Mouse (Mus musculus) CH12.LX (cell line): Measurements from ENCODE around the gene Gstt1. TPM values are rescaled to one million over a fixed set of nuclear protein-coding genes. Genes with fewer than 3 reads are reported as not detected.

Source experiments
- DNase-seq: peaks from one replicate; pipeline ENCODE4 v3.0.0-alpha.2; 2013; ENCODE audit errors: extremely low read depth
- H3K27ac ChIP-seq: 2 replicates; pipeline ENCODE4 v1.5.1; 2012; ENCODE audit warnings: low read depth, mild to moderate bottlenecking, control low read depth, moderate library complexity; ENCODE audit not compliant: insufficient read depth
- H3K27me3 ChIP-seq: replicated peaks from 2 replicates; pipeline ENCODE3; 2012; ENCODE audit warnings: inconsistent platforms
- H3K36me3 ChIP-seq, 2 experiments: replicated peaks in 1 of 2; 2 replicates each; pipeline versions ENCODE3 to v1.6.1; 2012; ENCODE audit warnings: inconsistent platforms in 1 of 2, low read length in 1 of 2, mild to moderate bottlenecking in 1 of 2, mixed read lengths in 1 of 2, moderate library complexity in 1 of 2; ENCODE audit not compliant: control insufficient read depth in 1 of 2, insufficient read depth in 1 of 2
- H3K4me1 ChIP-seq, 2 experiments: 2 replicates each; pipeline ENCODE4 v1.6.1; 2012; ENCODE audit warnings: inconsistent platforms in 1 of 2, moderate library complexity in 1 of 2; ENCODE audit not compliant: insufficient read depth in 2 of 2, control insufficient read depth in 1 of 2
- H3K4me2 ChIP-seq: 2 replicates; pipeline ENCODE4 v1.6.1; 2012; ENCODE audit warnings: low read depth, mild to moderate bottlenecking, control low read depth; ENCODE audit not compliant: poor library complexity, insufficient read depth, severe bottlenecking
- H3K4me3 ChIP-seq, 3 experiments: fragments of 150-350 bp in 1 of 3; sonication (generic) in 1 of 3; replicated peaks in 1 of 3; 2 replicates each; pipeline versions ENCODE3 to v1.5.1; 2011 to 2012; ENCODE audit warnings: low read depth in 2 of 3, low read length in 2 of 3, mild to moderate bottlenecking in 2 of 3, moderate library complexity in 2 of 3, control low read depth in 1 of 3, improper control_type of control experiment in 1 of 3, inconsistent platforms in 1 of 3, mixed read lengths in 1 of 3; ENCODE audit not compliant: poor library complexity in 1 of 3
- H3K79me2 ChIP-seq: replicated peaks from 2 replicates; pipeline ENCODE4 v1.6.1; 2012; ENCODE audit warnings: mild to moderate bottlenecking, moderate library complexity; ENCODE audit not compliant: control insufficient read depth, poor library complexity, insufficient read depth, severe bottlenecking; ENCODE audit errors: extremely low read depth
- H3K9ac ChIP-seq: 2 replicates; pipeline ENCODE4 v1.6.1; 2012; ENCODE audit warnings: low read depth, mild to moderate bottlenecking, control low read depth, moderate library complexity; ENCODE audit not compliant: insufficient read depth
- H3K9me3 ChIP-seq: replicated peaks from 2 replicates; pipeline ENCODE3; 2012; ENCODE audit warnings: low read length, inconsistent platforms, mixed read lengths
- BHLHE40 ChIP-seq: IDR thresholded peaks from 2 replicates; pipeline ENCODE4 v1.6.1; 2011; ENCODE audit warnings: mild to moderate bottlenecking, low read depth, low read length, improper control_type of control experiment
- CHD1 ChIP-seq: IDR thresholded peaks from 2 replicates; pipeline ENCODE4 v1.6.1; 2012; ENCODE audit warnings: low read depth, low read length, improper control_type of control experiment, inconsistent platforms
- ELF1 ChIP-seq: IDR thresholded peaks from 2 replicates; pipeline ENCODE4 v1.6.1; 2014; ENCODE audit warnings: low read depth, mild to moderate bottlenecking, inconsistent platforms, low read length, improper control_type of control experiment
- EP300 ChIP-seq: IDR thresholded peaks from 2 replicates; pipeline ENCODE4 v1.6.1; 2011; ENCODE audit warnings: low read length, improper control_type of control experiment
- ETS1 ChIP-seq: conservative IDR thresholded peaks from 2 replicates; pipeline ENCODE4 v1.6.1; 2012; ENCODE audit warnings: low read depth, mild to moderate bottlenecking, inconsistent platforms, low read length, improper control_type of control experiment, moderate library complexity
- HCFC1 ChIP-seq: IDR thresholded peaks from 2 replicates; pipeline ENCODE4 v1.6.1; 2012; ENCODE audit warnings: low read depth, mild to moderate bottlenecking, inconsistent platforms, low read length, improper control_type of control experiment
- IRF4 ChIP-seq: IDR thresholded peaks from 2 replicates; pipeline ENCODE4 v1.6.1; 2014; ENCODE audit warnings: low read depth, mild to moderate bottlenecking, inconsistent platforms, low read length, improper control_type of control experiment
- JUN ChIP-seq: IDR thresholded peaks from 2 replicates; pipeline ENCODE4 v1.6.1; 2011; ENCODE audit warnings: low read depth, mild to moderate bottlenecking, low read length, improper control_type of control experiment, moderate library complexity; ENCODE audit not compliant: insufficient read depth
- JUND ChIP-seq: conservative IDR thresholded peaks from 2 replicates; pipeline ENCODE4 v1.6.1; 2011; ENCODE audit warnings: low read depth, low read length, improper control_type of control experiment
- KAT2A ChIP-seq: IDR thresholded peaks from 2 replicates; pipeline ENCODE4 v1.6.1; 2012; ENCODE audit warnings: low read length, improper control_type of control experiment, inconsistent platforms; ENCODE audit not compliant: insufficient replicate concordance
- MAX ChIP-seq: IDR thresholded peaks from 2 replicates; pipeline ENCODE4 v1.6.1; 2011; ENCODE audit warnings: low read length, improper control_type of control experiment
- MAZ ChIP-seq: IDR thresholded peaks from 2 replicates; pipeline ENCODE4 v1.6.1; 2012; ENCODE audit warnings: low read depth, mild to moderate bottlenecking, inconsistent platforms, low read length, improper control_type of control experiment, moderate library complexity
- MEF2A ChIP-seq: IDR thresholded peaks from 2 replicates; pipeline ENCODE4 v1.6.1; 2014; ENCODE audit warnings: low read depth, mild to moderate bottlenecking, inconsistent platforms, low read length, improper control_type of control experiment, borderline replicate concordance
- MXI1 ChIP-seq: IDR thresholded peaks from 2 replicates; pipeline ENCODE4 v1.6.1; 2011; ENCODE audit warnings: mild to moderate bottlenecking, low read depth, low read length, improper control_type of control experiment
- MYC ChIP-seq: IDR thresholded peaks from 2 replicates; pipeline ENCODE4 v1.6.1; 2011; ENCODE audit warnings: low read depth, mild to moderate bottlenecking, improper control_type of control experiment, low read length
- NELFE ChIP-seq: IDR thresholded peaks from 2 replicates; pipeline ENCODE4 v1.6.1; 2011; ENCODE audit warnings: low read depth, low read length, improper control_type of control experiment
- NRF1 ChIP-seq: IDR thresholded peaks from 2 replicates; pipeline ENCODE4 v1.6.1; 2014; ENCODE audit warnings: low read depth, mild to moderate bottlenecking, inconsistent platforms, low read length, improper control_type of control experiment, moderate library complexity
- POLR2A ChIP-seq: IDR thresholded peaks from 2 replicates; pipeline ENCODE4 v1.6.1; 2011; ENCODE audit warnings: low read depth, mild to moderate bottlenecking, improper control_type of control experiment, low read length
- RAD21 ChIP-seq: IDR thresholded peaks from 2 replicates; pipeline ENCODE4 v1.6.1; 2011; ENCODE audit warnings: low read depth, mild to moderate bottlenecking, low read length, improper control_type of control experiment, moderate library complexity
- SIN3A ChIP-seq: IDR thresholded peaks from 2 replicates; pipeline ENCODE4 v1.6.1; 2012; ENCODE audit warnings: low read length, improper control_type of control experiment, inconsistent platforms
- SMC3 ChIP-seq: IDR thresholded peaks from 2 replicates; pipeline ENCODE4 v1.6.1; 2011; ENCODE audit warnings: low read depth, low read length, improper control_type of control experiment
- TBP ChIP-seq: conservative IDR thresholded peaks from 2 replicates; pipeline ENCODE4 v1.6.1; 2011; ENCODE audit warnings: low read depth, low read length, improper control_type of control experiment
- TCF12 ChIP-seq: IDR thresholded peaks from 2 replicates; pipeline ENCODE4 v1.6.1; 2014; ENCODE audit warnings: low read depth, mild to moderate bottlenecking, inconsistent platforms, low read length, improper control_type of control experiment
- UBTF ChIP-seq: IDR thresholded peaks from 2 replicates; pipeline ENCODE4 v1.6.1; 2012; ENCODE audit warnings: low read depth, mild to moderate bottlenecking, inconsistent platforms, low read length, improper control_type of control experiment, moderate library complexity
- ZC3H11A ChIP-seq: IDR thresholded peaks from 2 replicates; pipeline ENCODE4 v1.6.1; 2012; ENCODE audit warnings: low read depth, mild to moderate bottlenecking, inconsistent platforms, low read length, improper control_type of control experiment
- ZNF384 ChIP-seq: IDR thresholded peaks from 2 replicates; pipeline ENCODE4 v1.6.1; 2012; ENCODE audit warnings: low read depth, low read length, improper control_type of control experiment, inconsistent platforms
- dilution Hi-C: fragments of 300-500 bp; cut with MboI; formaldehyde crosslinking; loops from 2 replicates; pipeline ENCODE4 v1.14.3; 2020; ENCODE audit warnings: low sequenced_read_pairs; ENCODE audit not compliant: extremely low pct_unique_long_range_greater_than_20kb, extremely low pct_ligation_motif_present
- in situ Hi-C: fragments of 300-500 bp; cut with MboI; formaldehyde crosslinking; loops from 3 replicates; pipeline ENCODE4 v1.14.3; 2019; ENCODE audit warnings: low sequenced_read_pairs, low pct_ligation_motif_present, low pct_unique_long_range_greater_than_20kb, mixed read lengths
- polyA plus RNA-seq: library from polyadenylated mRNA; unstranded; fragments of >175 nt; gene quantifications from 2 replicates; pipeline ENCODE4 v1.2.1, GENCODE M21; 2012; ENCODE audit warnings: low read depth; ENCODE audit not compliant: insufficient read length
- total RNA-seq, 2 experiments: library from RNA; depleted of rRNA; stranded (reverse); fragments of 300-350 nt in 1 of 2; fragments of >200 nt in 1 of 2; gene quantifications; 2 replicates each; pipeline ENCODE4 v1.2.3; 2012 to 2014

The Gstt1 gene
- total and polyA plus RNA-seq, 3 experiments, result 2.9 to 50.9 (median 4.5) TPM

DNA sequence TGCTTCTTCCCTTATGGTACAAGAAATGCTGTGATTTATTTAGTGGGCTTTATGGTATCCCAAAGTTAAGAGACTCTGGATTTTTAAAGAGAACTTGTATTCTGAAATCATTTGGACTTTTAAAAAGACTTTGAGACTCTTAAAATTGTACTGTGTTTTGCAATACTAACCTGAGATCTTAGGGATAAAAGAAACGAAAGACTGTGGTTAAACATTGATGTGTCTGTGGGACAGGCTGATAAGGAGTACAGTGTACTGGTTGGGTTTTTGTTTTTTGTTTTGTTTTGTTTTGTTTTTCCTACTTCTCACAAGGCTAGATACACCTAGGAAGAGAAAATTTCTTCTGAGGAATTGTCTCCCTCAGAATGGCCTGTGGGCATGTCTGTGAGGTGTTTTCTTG lies 12.9 kb downstream of the Gstt1 start:
- in situ Hi-C loops (no loop called here), dilution Hi-C loops (no loop called here)
- no peak for DNase-seq

DNA sequence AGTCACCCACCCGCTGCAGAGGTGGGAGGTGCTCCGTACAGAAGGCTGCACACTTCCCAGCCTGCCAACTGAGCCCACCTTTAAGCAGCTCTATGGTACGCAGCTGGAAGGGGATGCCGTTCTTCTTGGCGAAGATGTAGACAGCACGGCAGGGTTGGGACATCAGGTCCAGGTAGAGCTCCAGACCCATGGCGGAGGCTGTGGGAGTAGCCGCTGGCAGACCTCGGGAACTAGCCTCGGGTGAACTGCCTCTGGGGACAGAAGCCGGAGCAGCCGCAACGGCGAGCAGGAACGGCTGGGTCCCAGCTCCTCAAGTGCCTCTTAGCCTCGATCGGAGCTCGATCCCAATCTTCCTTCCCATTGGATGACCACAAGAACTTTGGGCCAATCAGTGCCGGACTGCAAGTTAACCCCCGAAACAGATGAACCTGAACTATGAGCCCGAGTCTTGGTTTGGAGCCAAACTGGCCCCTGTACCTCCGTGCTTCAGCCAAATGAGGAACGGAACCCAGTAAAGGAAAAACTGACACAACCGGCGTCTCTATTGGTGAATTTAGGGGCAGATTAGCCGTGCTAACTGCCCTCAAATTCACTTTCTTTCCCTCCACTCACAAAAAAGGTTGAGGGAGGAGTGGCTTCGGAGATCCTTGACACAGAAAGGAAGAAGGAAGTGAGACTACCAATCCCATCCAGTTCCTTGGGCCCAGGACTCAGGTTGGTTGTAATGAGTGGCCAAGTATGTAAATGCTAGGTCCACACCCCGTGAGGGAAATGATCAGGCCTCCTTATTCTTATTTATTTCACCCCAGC lies 17.4 kb downstream of the Gstt1 start, which contains the start of the genes Gm20441 and Gstt3:
Gm20441 (minus strand) TSS at position 186 of the 810 bp plus-strand sequence.
Gstt3 (minus strand) TSS at position 646 of the 810 bp plus-strand sequence.
- peak within 1 kb of the TSS; percentile 44 for H3K9ac ChIP-seq
- peak; percentile 77 for TF ChIP-seq POLR2A
- TF ChIP-seq SMC3, result no peak
- TF ChIP-seq ELF1, result peak; percentile 90
- peak; percentile 81 for TF ChIP-seq EP300
- peak; percentile 74; the same call in 1 of the 2 replicates for TF ChIP-seq MYC
- no peak for TF ChIP-seq ZC3H11A
- TF ChIP-seq TBP, result peak; percentile 68; the same call in 1 of the 2 replicates
- peak; percentile 41; the same call in 1 of the 2 replicates for TF ChIP-seq UBTF
- no peak for TF ChIP-seq MAZ
- TF ChIP-seq TCF12, result no peak
- TF ChIP-seq MEF2A, result peak; percentile 87
- peak; percentile 82 for TF ChIP-seq IRF4
- TF ChIP-seq RAD21, result no peak
- TF ChIP-seq JUND, result peak; percentile 90
- TF ChIP-seq BHLHE40, result peak; percentile 70
- peak; percentile 77 for TF ChIP-seq MAX
- peak; percentile 56; the same call in 1 of the 2 replicates for TF ChIP-seq ZNF384
- 0 out of 2 replicates have a peak, but pooled peaks have one; percentile 49 for TF ChIP-seq NELFE
- 0 out of 2 replicates have a peak, but pooled peaks have one; percentile 36 for TF ChIP-seq KAT2A
- peak; percentile 86 for TF ChIP-seq MXI1
- TF ChIP-seq NRF1, result no peak
- TF ChIP-seq ETS1, result peak; percentile 70
- TF ChIP-seq CHD1, result peak; percentile 72
- peak; percentile 64; the same call in 1 of the 2 replicates for TF ChIP-seq SIN3A
- TF ChIP-seq JUN, result peak; percentile 94
- peak; percentile 60 for TF ChIP-seq HCFC1
- no peaks in the 10 kb centered on the region for H3K9me3 ChIP-seq
- H3K4me1 ChIP-seq, result peaks cover 6 to 32% of the 10 kb centered on the region in 2 experiments
- DNase-seq, result peak; percentile 92
- H3K4me3 ChIP-seq, result peak within 1 kb of the TSS; percentile 74 to 92 (median 80)
- peak within 1 kb of the TSS; percentile 94 for H3K4me2 ChIP-seq
- peaks cover 3% of the 10 kb centered on the region; the same call in 1 of the 2 replicates for H3K79me2 ChIP-seq
- H3K27ac ChIP-seq, result peak within 1 kb of the TSS; percentile 72
- peaks cover 5 to 20% of the 10 kb centered on the region in 2 experiments for H3K36me3 ChIP-seq
- in situ Hi-C loops (loop anchor here (5.0 kb wide), 1 partner anchor 46 kb away; no protein-coding TSS in a partner anchor), dilution Hi-C loops (no loop called here)
- no peaks in the 10 kb centered on the region for H3K27me3 ChIP-seq

More for the DNA sequence above, 12.9 kb downstream of the Gstt1 start:
- Histone ChIP-seq H3K9ac (no peak overlapping the region), H3K4me2 (no peak overlapping the region), H3K27me3 (no peaks in the 10 kb centered on the region), H3K9me3 (no peaks in the 10 kb centered on the region), H3K4me1 (peaks cover 14 to 45% of the 10 kb centered on the region in 2 experiments), H3K79me2 (0 out of 2 replicates have a peak, but pooled peaks cover 3% of the 10 kb centered on the region), H3K4me3 (no peak overlapping the region), H3K27ac (no peak overlapping the region)
- TF ChIP-seq NELFE, result no peak
- no peak for TF ChIP-seq MAZ
- TF ChIP-seq, all 38 proteins: peak for 0
- peaks cover 0 to 5% of the 10 kb centered on the region in 2 experiments for H3K36me3 ChIP-seq
